ENCODE assay signal across 11 mouse cellular contexts in the genomic region with DNA sequence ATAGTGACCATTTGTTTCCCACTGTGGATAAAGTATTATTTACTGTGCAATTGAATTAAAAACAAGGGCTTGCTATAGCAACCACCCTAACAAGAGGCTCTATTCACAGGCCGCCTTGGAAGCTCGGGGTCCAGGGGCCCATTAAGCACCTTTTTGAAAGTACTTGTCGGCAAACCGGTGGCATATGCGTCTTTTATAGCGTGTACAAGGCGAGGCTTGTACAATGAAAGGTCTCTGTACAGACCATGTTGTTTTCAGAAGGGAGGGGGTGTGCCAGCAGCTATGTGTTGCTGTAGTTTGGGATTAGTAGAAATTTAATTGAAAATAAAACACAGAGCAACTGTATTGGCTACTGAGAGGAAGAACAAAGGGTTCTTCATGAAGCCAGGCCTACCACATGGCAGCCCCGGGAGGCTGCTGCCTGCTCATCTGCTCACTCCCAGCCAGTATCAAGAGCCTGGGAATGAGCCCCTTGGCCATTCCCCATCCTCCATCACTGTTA.
DNase-seq lines count a peak whose midpoint lies in the region; ATAC-seq and TF ChIP-seq lines count a peak whose summit lies in the region.
"Had no signal": no experiment of that assay in that cellular context is flagged by ENCODE, and none has a peak within 500 bp of the region (broad histone marks: within the 10 kb centered on the region; RNA-seq: fewer than 3 reads in every experiment).

No protein-coding gene starts in this region.

- no peak for TF ChIP-seq CTCF in cerebellum, adult 2 months (IDR thresholded peaks at IDR 0.05; ENCODE audit: borderline replicate concordance, insufficient read depth, low read depth, low read length)

- H3K36me3 ChIP-seq in forebrain, embryonic 11.5 days (ENCODE audit: control insufficient read depth, insufficient read depth, low read length) = no peaks in the 10 kb centered on the region
- no peaks in the 10 kb centered on the region for H3K36me3 ChIP-seq in hindbrain, embryonic 14.5 days (replicated peaks; ENCODE audit: control insufficient read depth, insufficient read depth)
- no peaks in the 10 kb centered on the region for H3K36me3 ChIP-seq in midbrain, embryonic 13.5 days

- ATAC-seq in forebrain, embryonic 11.5 days (replicated peaks; ENCODE audit: low FRiP score) = peak; percentile 83
- peak; percentile 65 for ATAC-seq in hindbrain, embryonic 14.5 days (ENCODE audit: low FRiP score)
- peak; percentile 80 for ATAC-seq in midbrain, embryonic 13.5 days

- H3K4me2 ChIP-seq in forebrain, embryonic 11.5 days (ENCODE audit: low read depth, low read length, severe bottlenecking) = no peak overlapping the region; the same call in 1 of the 2 replicates
- no peak overlapping the region for H3K4me2 ChIP-seq in hindbrain, embryonic 14.5 days (replicated peaks)
- no peak overlapping the region for H3K4me2 ChIP-seq in midbrain, embryonic 13.5 days (replicated peaks)

- H3K9me3 ChIP-seq in forebrain, embryonic 11.5 days (ENCODE audit: control insufficient read depth, low read length) = no peaks in the 10 kb centered on the region
- H3K9me3 ChIP-seq in hindbrain, embryonic 14.5 days (ENCODE audit: control insufficient read depth, low read length) = no peaks in the 10 kb centered on the region
- no peaks in the 10 kb centered on the region for H3K9me3 ChIP-seq in midbrain, embryonic 13.5 days

- no peak overlapping the region for H3K4me3 ChIP-seq in forebrain, embryonic 11.5 days (ENCODE audit: low read depth, low read length)
- no peak overlapping the region for H3K4me3 ChIP-seq in hindbrain, embryonic 14.5 days (replicated peaks; ENCODE audit: low read length)
- H3K4me3 ChIP-seq in midbrain, embryonic 13.5 days (replicated peaks) = no peak overlapping the region
- H3K4me3 ChIP-seq in cerebellum, adult 2 months (replicated peaks; ENCODE audit: insufficient read depth, low read depth, low read length) = no peak overlapping the region

- DNase-seq in embryo, embryonic 11 days = peak; percentile 40
- peak; percentile 77 for DNase-seq in forebrain, embryonic 11.5 days (ENCODE audit: low spot score)
- no peak for DNase-seq in hindbrain, embryonic 14.5 days (ENCODE audit: low spot score)
- DNase-seq in cerebellum, adult 2 months = no peak
- no peak for DNase-seq in thymus, adult 18-20 months
- DNase-seq in B cell, adult 2 months = no peak
- DNase-seq: cerebellum, adult 9-11 months; gastrocnemius, postnatal 10 days; heart, postnatal 14 days; kidney, adult 9 months had no signal

- H3K27ac ChIP-seq in forebrain, embryonic 11.5 days (ENCODE audit: low read depth, low read length) = peak overlapping the region; percentile 43; the same call in 1 of the 2 replicates
- no peak overlapping the region for H3K27ac ChIP-seq in hindbrain, embryonic 14.5 days
- H3K27ac ChIP-seq in midbrain, embryonic 13.5 days = no peak overlapping the region; the same call in 1 of the 2 replicates
- no peak overlapping the region for H3K27ac ChIP-seq in cerebellum, adult 2 months (ENCODE audit: insufficient read depth, low read length)

- H3K4me1 ChIP-seq in forebrain, embryonic 11.5 days (replicated peaks; ENCODE audit: control insufficient read depth, insufficient read depth, low read length) = peaks cover 18% of the 10 kb centered on the region
- peaks cover 51% of the 10 kb centered on the region for H3K4me1 ChIP-seq in hindbrain, embryonic 14.5 days (replicated peaks; ENCODE audit: control insufficient read depth, insufficient read depth, low read length)
- peaks cover 60% of the 10 kb centered on the region for H3K4me1 ChIP-seq in midbrain, embryonic 13.5 days (replicated peaks)
- H3K4me1 ChIP-seq in cerebellum, adult 2 months (ENCODE audit: control insufficient read depth, insufficient read depth, low read length) = no peaks in the 10 kb centered on the region

- H3K9ac ChIP-seq in forebrain, embryonic 11.5 days (ENCODE audit: low read length) = no peak overlapping the region
- H3K9ac ChIP-seq in hindbrain, embryonic 14.5 days = no peak overlapping the region
- no peak overlapping the region for H3K9ac ChIP-seq in midbrain, embryonic 13.5 days (replicated peaks)

- 15% methylated on average over 8 of the region's 8 CpGs for WGBS in forebrain, embryonic 11.5 days
- 26% methylated on average over 8 of the region's 8 CpGs for WGBS in hindbrain, embryonic 14.5 days
- 30% methylated on average over 8 of the region's 8 CpGs for WGBS in midbrain, embryonic 13.5 days
- WGBS in cerebellum, adult 2 months = 78% methylated on average over 8 of the region's 8 CpGs

- peaks cover 52% of the 10 kb centered on the region for H3K27me3 ChIP-seq in forebrain, embryonic 11.5 days (ENCODE audit: control insufficient read depth, insufficient read depth, low read length)
- H3K27me3 ChIP-seq in hindbrain, embryonic 14.5 days (ENCODE audit: control insufficient read depth, insufficient read depth, low read length) = no peaks in the 10 kb centered on the region
- H3K27me3 ChIP-seq in midbrain, embryonic 13.5 days = peaks cover 19% of the 10 kb centered on the region
- no peaks in the 10 kb centered on the region for H3K27me3 ChIP-seq in cerebellum, adult 2 months (ENCODE audit: control insufficient read depth, insufficient read depth, low read length)

- TF ChIP-seq POLR2A in cerebellum, adult 2 months (IDR thresholded peaks at IDR 0.05; ENCODE audit: borderline replicate concordance, insufficient read depth, low read length) = no peak

Comparison
In these comparisons a context has a peak if more than half of its experiments do, and no peak if none do; other contexts are left out.
1. DNase-seq: peak in embryo, embryonic 11 days (single experiment) and forebrain, embryonic 11.5 days (single experiment); none in hindbrain, embryonic 14.5 days (single experiment), cerebellum, adult 2 months (0 of 2), thymus, adult 18-20 months (0 of 2) and B cell, adult 2 months (0 of 2).
2. Peak in every context shown above with its lines, with median percentiles within 50 percentile points of each other: ATAC-seq.